Mouse (Mus musculus): Measurements from ENCODE around the gene Gm3099.
"Not testable (repeated sequence)": the region's sequence is repeated elsewhere in the genome, so short reads cannot be mapped to it uniquely, and the experiment has no call there.

Gene Gm3099

GRCm38 (mm10) chr14:3998094-3998493, at the start of gene Gm3099:
Gene Gm3099, plus strand, starts transcription at chr14:3998394.
- in situ Hi-C loops (cut with MboI, MseI) = loop anchor here (25.0 kb wide), 1 partner anchor 764 kb away; no protein-coding TSS in a partner anchor

DNA sequence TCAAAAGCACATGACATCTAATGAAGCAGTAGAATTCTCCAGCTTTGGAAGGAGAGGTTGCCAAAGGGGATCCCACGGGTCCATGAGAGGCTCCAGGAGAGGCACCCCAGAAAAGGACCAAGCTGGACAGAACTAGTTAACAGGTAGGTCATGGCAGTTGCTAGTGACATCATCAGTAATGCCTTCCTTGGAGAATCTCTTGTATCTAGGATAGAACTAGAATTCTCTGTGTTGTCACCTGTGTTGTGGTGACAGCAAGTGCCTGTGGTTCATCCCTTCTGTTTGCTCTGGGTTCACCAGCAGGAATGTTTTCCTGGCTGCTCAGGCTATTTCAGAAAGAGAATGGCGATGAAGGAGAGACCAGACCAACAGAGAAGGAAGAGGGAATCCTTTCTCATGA, 34.9 kb upstream of the Gm3099 start, which contains the start of gene Gm3095:
TSS of gene Gm3095 (plus strand) at position 301 of the 400 bp plus-strand sequence.
- in situ Hi-C loops (cut with MboI, MseI) = not testable (repeated sequence)

DNA sequence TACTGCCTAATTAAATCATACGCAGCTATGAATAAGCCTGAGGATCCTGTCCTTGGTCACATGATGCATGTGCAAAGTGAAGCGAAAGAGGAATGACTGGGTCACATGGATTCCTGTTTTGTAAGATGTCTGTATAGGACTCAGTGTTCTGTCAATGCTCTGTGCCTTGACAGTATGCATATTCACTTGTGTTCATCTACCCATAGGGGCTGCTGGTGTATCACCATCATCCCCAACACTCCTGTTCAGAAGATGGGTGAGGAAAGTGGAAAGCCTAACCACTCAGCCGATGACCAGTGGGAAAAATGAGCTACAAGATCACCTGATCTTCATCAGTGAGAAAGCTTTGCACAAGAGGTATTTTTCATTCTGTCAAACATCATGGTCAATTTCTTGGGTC, 25.4 kb downstream of the Gm3099 start, which contains the start of gene Gm5796:
TSS of gene Gm5796 (plus strand) at position 301 of the 400 bp plus-strand sequence.
- in situ Hi-C loops (cut with MboI, MseI) = not testable (repeated sequence)
